Mouse (Mus musculus) hindbrain, embryonic 15.5 days (tissue): Measurements from ENCODE around the gene Atg2b. TPM values are rescaled to one million over a fixed set of nuclear protein-coding genes. Genes with fewer than 3 reads are reported as not detected.

Source experiments
- ATAC-seq: fragments of 200-750 bp; cut with Nextera tagmentation; 2 replicates; pipeline ENCODE4 v1.8.0; 2017; ENCODE audit warnings: low read depth, moderate number of reproducible peaks, moderate TSS enrichment; ENCODE audit not compliant: low FRiP score
- H3K27ac ChIP-seq: fragments of 300-500 bp; sonication (generic); replicated peaks from 2 replicates; pipeline ENCODE4 v1.5.1; 2015; ENCODE audit warnings: mild to moderate bottlenecking, inconsistent platforms
- H3K27me3 ChIP-seq: fragments of 300-500 bp; sonication (generic); 2 replicates; pipeline ENCODE4 v1.6.1; 2015; ENCODE audit warnings: control low read depth, inconsistent platforms
- H3K36me3 ChIP-seq: fragments of 300-500 bp; sonication (generic); 2 replicates; pipeline ENCODE4 v1.6.1; 2015; ENCODE audit warnings: control low read depth, inconsistent platforms
- H3K4me1 ChIP-seq: fragments of 300-500 bp; sonication (generic); replicated peaks from 2 replicates; pipeline ENCODE4 v1.6.1; 2015; ENCODE audit warnings: control low read depth, inconsistent platforms
- H3K4me2 ChIP-seq: fragments of 300-500 bp; sonication (generic); 2 replicates; pipeline ENCODE4 v1.6.1; 2015; ENCODE audit warnings: moderate library complexity, mild to moderate bottlenecking, inconsistent platforms
- H3K4me3 ChIP-seq: fragments of 300-500 bp; sonication (generic); 2 replicates; pipeline ENCODE4 v1.5.1; 2015; ENCODE audit warnings: mild to moderate bottlenecking, inconsistent platforms
- H3K9ac ChIP-seq: fragments of 300-500 bp; sonication (generic); 2 replicates; pipeline ENCODE4 v1.6.1; 2015; ENCODE audit warnings: inconsistent platforms
- H3K9me3 ChIP-seq: fragments of 300-500 bp; sonication (generic); 2 replicates; pipeline ENCODE4 v1.6.1; 2016; ENCODE audit warnings: control low read depth, inconsistent platforms
- WGBS: fragments of 180-500 bp; shearing (Covaris S2); methylation state at CpG from one replicate; pipeline ENCODE4 v1.1.7; 2015; 5-methylcytosine and 5-hydroxymethylcytosine counted together
- polyA plus RNA-seq: library from polyadenylated mRNA; unstranded; fragments of >200 nt; fragmentation: Nextera tagmentation; extraction: Ambion mirVana; gene quantifications from 2 replicates; pipeline ENCODE4 v1.2.1, GENCODE M21; 2015

The Atg2b gene
- polyA plus RNA-seq, 1 experiment from 2014 or later: 13.6 TPM

- H3K4me3 ChIP-seq: no peak overlapping the region
- H3K27me3 ChIP-seq: no peaks in the 10 kb centered on the region
- H3K4me1 ChIP-seq: peaks cover 8% of the 10 kb centered on the region; the same call in 1 of the 2 replicates
- ATAC-seq: 0 out of 2 replicates have a peak, but pooled peaks have one; percentile 40
- H3K9ac ChIP-seq: no peak overlapping the region
- WGBS: 18% methylated on average over 12 of the region's 12 CpGs
- H3K9me3 ChIP-seq: no peaks in the 10 kb centered on the region
- no peak overlapping the region for H3K27ac ChIP-seq
- H3K4me2 ChIP-seq: no peak overlapping the region
- no peaks in the 10 kb centered on the region for H3K36me3 ChIP-seq
These were observed 100.2 kb downstream of the Atg2b start for GRCm38 (mm10) chr12:105584851-105585250.

GRCm38 (mm10) chr12:105583484-105583883, 101.5 kb downstream of the Atg2b start:
- Histone ChIP-seq H3K36me3 (no peaks in the 10 kb centered on the region), H3K4me2 (no peak overlapping the region), H3K27me3 (no peaks in the 10 kb centered on the region), H3K9ac (no peak overlapping the region), H3K4me1 (peaks cover 8% of the 10 kb centered on the region; the same call in 1 of the 2 replicates), H3K9me3 (no peaks in the 10 kb centered on the region), H3K27ac (no peak overlapping the region), H3K4me3 (no peak overlapping the region)
- 18% methylated on average over 2 of the region's 2 CpGs for WGBS
- ATAC-seq: no peak

GRCm38 (mm10) chr12:105582486-105582885, 102.5 kb downstream of the Atg2b start:
- H3K27me3 ChIP-seq: no peaks in the 10 kb centered on the region
- 53% methylated on average over 9 of the region's 9 CpGs for WGBS
- H3K36me3 ChIP-seq: no peaks in the 10 kb centered on the region
- H3K4me1 ChIP-seq: peaks cover 8% of the 10 kb centered on the region; the same call in 1 of the 2 replicates
- H3K4me3 ChIP-seq: no peak overlapping the region
- no peak overlapping the region for H3K9ac ChIP-seq
- H3K27ac ChIP-seq: no peak overlapping the region
- ATAC-seq: no peak
- H3K9me3 ChIP-seq: no peaks in the 10 kb centered on the region
- no peak overlapping the region for H3K4me2 ChIP-seq

GRCm38 (mm10) chr12:105580490-105580889, 104.5 kb downstream of the Atg2b start:
- H3K9me3 ChIP-seq: no peaks in the 10 kb centered on the region
- H3K27me3 ChIP-seq: no peaks in the 10 kb centered on the region
- H3K4me2 ChIP-seq: no peak overlapping the region
- ATAC-seq: no peak
- WGBS: 77% methylated on average over 17 of the region's 17 CpGs
- H3K4me3 ChIP-seq: no peak overlapping the region
- H3K27ac ChIP-seq: no peak overlapping the region
- no peak overlapping the region for H3K9ac ChIP-seq
- peaks cover 8% of the 10 kb centered on the region; the same call in 1 of the 2 replicates for H3K4me1 ChIP-seq
- H3K36me3 ChIP-seq: no peaks in the 10 kb centered on the region

GRCm38 (mm10) chr12:105574356-105574755, 110.7 kb downstream of the Atg2b start:
- Histone ChIP-seq H3K4me3 (no peak overlapping the region), H3K9me3 (no peaks in the 10 kb centered on the region), H3K27me3 (no peaks in the 10 kb centered on the region), H3K36me3 (no peaks in the 10 kb centered on the region), H3K27ac (no peak overlapping the region), H3K4me2 (no peak overlapping the region), H3K4me1 (0 out of 2 replicates have a peak, but pooled peaks cover 8% of the 10 kb centered on the region), H3K9ac (no peak overlapping the region)
- 96% methylated on average over 4 of the region's 4 CpGs for WGBS
- no peak for ATAC-seq

- no peak overlapping the region for H3K4me3 ChIP-seq
- no peaks in the 10 kb centered on the region for H3K27me3 ChIP-seq
- WGBS: 66% methylated on average over 2 of the region's 2 CpGs
- no peak overlapping the region for H3K27ac ChIP-seq
- H3K4me1 ChIP-seq: 0 out of 2 replicates have a peak, but pooled peaks cover 8% of the 10 kb centered on the region
- H3K9ac ChIP-seq: no peak overlapping the region
- ATAC-seq: no peak
- H3K36me3 ChIP-seq: no peaks in the 10 kb centered on the region
- no peak overlapping the region for H3K4me2 ChIP-seq
- no peaks in the 10 kb centered on the region for H3K9me3 ChIP-seq
These were observed 112.4 kb downstream of the Atg2b start for GRCm38 (mm10) chr12:105572622-105573021.

GRCm38 (mm10) chr12:105571867-105572266, 113.1 kb downstream of the Atg2b start:
- 57% methylated on average over 3 of the region's 3 CpGs for WGBS
- 0 out of 2 replicates have a peak, but pooled peaks have one; percentile 34 for ATAC-seq
- Histone ChIP-seq H3K36me3 (no peaks in the 10 kb centered on the region), H3K27ac (no peak overlapping the region), H3K27me3 (no peaks in the 10 kb centered on the region), H3K9ac (no peak overlapping the region), H3K4me3 (no peak overlapping the region), H3K9me3 (no peaks in the 10 kb centered on the region), H3K4me2 (no peak overlapping the region), H3K4me1 (0 out of 2 replicates have a peak, but pooled peaks cover 8% of the 10 kb centered on the region)

Other genes with a start within 250 kb of the Atg2b start
- 12.3 and 12.7 TPM in 2 replicates for gene D430019H16Rik, start 231.4 kb downstream of the Atg2b start, polyA plus RNA-seq
- 2.1 TPM in 2 replicates for gene Bdkrb2, start 122.0 kb downstream of the Atg2b start, polyA plus RNA-seq
- gene Bdkrb1, start 82.1 kb downstream of the Atg2b start, polyA plus RNA-seq: 0.39 and 0.42 TPM in 2 replicates
- 28.5 and 32.1 TPM in 2 replicates for gene Gskip, start 382 bp downstream of the Atg2b start, polyA plus RNA-seq
- 1.9 and 2.5 TPM in 2 replicates for gene Ak7, start 20.8 kb upstream of the Atg2b start, polyA plus RNA-seq
- 151 and 157 TPM in 2 replicates for gene Papola, start 99.5 kb upstream of the Atg2b start, polyA plus RNA-seq